Mouse (Mus musculus) myocyte (in vitro differentiated cells): ENCODE data around the gene Trappc1. TPM values are rescaled to one million over a fixed set of nuclear protein-coding genes. Genes with fewer than 3 reads are reported as not detected.

Experiments
- H3K27me3 ChIP-seq: one replicate; pipeline ENCODE4 v1.6.1; 2011; ENCODE audit not compliant: control insufficient read depth, insufficient read depth, insufficient read length
- H3K36me3 ChIP-seq: one replicate; pipeline ENCODE4 v1.6.1; 2011; ENCODE audit not compliant: control insufficient read depth, insufficient read depth
- H3K4me2 ChIP-seq: one replicate; pipeline ENCODE4 v1.6.1; 2011; ENCODE audit warnings: low read depth, control low read depth
- H3K4me3 ChIP-seq: one replicate; pipeline ENCODE4 v1.5.1; 2011; ENCODE audit warnings: mild to moderate bottlenecking, control low read depth, moderate library complexity
- H3K79me2 ChIP-seq: one replicate; pipeline ENCODE4 v1.6.1; 2011; ENCODE audit not compliant: control insufficient read depth, insufficient read depth
- H3ac ChIP-seq: one replicate; pipeline ENCODE4 v1.6.1; 2011; ENCODE audit not compliant: control insufficient read depth, insufficient read length
- CEBPB ChIP-seq: IDR thresholded peaks from 2 replicates; pipeline ENCODE4 v1.6.1; 2011; ENCODE audit warnings: mild to moderate bottlenecking, moderate library complexity; ENCODE audit not compliant: poor library complexity, insufficient read depth, severe bottlenecking
- E2F4 ChIP-seq: IDR thresholded peaks from one replicate; pipeline ENCODE4 v1.6.1; 2011; ENCODE audit warnings: mild to moderate bottlenecking, control low read depth, moderate library complexity; ENCODE audit not compliant: insufficient read depth
- MAX ChIP-seq: IDR thresholded peaks from one replicate; pipeline ENCODE4 v1.6.1; 2011; ENCODE audit warnings: low read depth, mild to moderate bottlenecking, control low read depth
- MYOD1 ChIP-seq, 3 experiments: IDR thresholded peaks; one replicate each; pipeline ENCODE4 v1.6.1; 2011; ENCODE audit warnings: control low read depth in 2 of 3, low read depth in 2 of 3, mild to moderate bottlenecking in 2 of 3, moderate library complexity in 1 of 3; ENCODE audit not compliant: insufficient read length in 2 of 3, control insufficient read depth in 1 of 3
- MYOG ChIP-seq, 3 experiments: IDR thresholded peaks; one replicate each; pipeline ENCODE4 v1.6.1; 2011; ENCODE audit warnings: control low read depth in 2 of 3, low read depth in 2 of 3, mild to moderate bottlenecking in 2 of 3; ENCODE audit not compliant: insufficient read length in 2 of 3, control insufficient read depth in 1 of 3, insufficient read depth in 1 of 3
- POLR2A ChIP-seq: IDR thresholded peaks from one replicate; pipeline ENCODE4 v1.6.1; 2011; ENCODE audit warnings: low read depth, mild to moderate bottlenecking, control low read depth, moderate library complexity; ENCODE audit not compliant: insufficient read length
- POLR2AphosphoS2 ChIP-seq: IDR thresholded peaks from one replicate; pipeline ENCODE4 v1.6.1; 2011; ENCODE audit warnings: low read depth, control low read depth; ENCODE audit not compliant: insufficient read length
- REST ChIP-seq: IDR thresholded peaks from one replicate; pipeline ENCODE4 v1.6.1; 2011; ENCODE audit warnings: mild to moderate bottlenecking, control low read depth, moderate library complexity; ENCODE audit not compliant: insufficient read depth, insufficient read length
- SRF ChIP-seq: IDR thresholded peaks from one replicate; pipeline ENCODE4 v1.6.1; 2011; ENCODE audit warnings: low read depth; ENCODE audit not compliant: control insufficient read depth, insufficient read length
- TCF12 ChIP-seq: IDR thresholded peaks from one replicate; pipeline ENCODE4 v1.6.1; 2011; ENCODE audit warnings: mild to moderate bottlenecking, control low read depth; ENCODE audit not compliant: poor library complexity, insufficient read depth, severe bottlenecking
- TCF3 ChIP-seq: IDR thresholded peaks from one replicate; pipeline ENCODE4 v1.6.1; 2011; ENCODE audit warnings: low read depth, control low read depth; ENCODE audit not compliant: insufficient read length
- USF1 ChIP-seq: IDR thresholded peaks from one replicate; pipeline ENCODE4 v1.6.1; 2011; ENCODE audit warnings: low read depth, mild to moderate bottlenecking, control low read depth, moderate library complexity
- polyA plus RNA-seq: library from polyadenylated mRNA; unstranded; fragments of >200 nt; fragmentation: generic; extraction: Trizol; gene quantifications from one replicate; pipeline ENCODE4 v1.2.1, GENCODE M21; 2012; ENCODE audit warnings: missing spikeins

The Trappc1 gene
- polyA plus RNA-seq, 1 experiment = 116 TPM

- Histone ChIP-seq H3K4me2 (peak overlapping the region; percentile 75), H3K36me3 (peaks cover 6% of the 10 kb centered on the region), H3ac (no peak overlapping the region), H3K4me3 (peak overlapping the region; percentile 56), H3K79me2 (peaks cover 11% of the 10 kb centered on the region), H3K27me3 (no peaks in the 10 kb centered on the region)
- TF ChIP-seq USF1 (no peak), REST (no peak), E2F4 (no peak), MAX (no peak), MYOG (IDR thresholded peaks at IDR 0.05; ENCODE audit: control insufficient read depth in 1 of 3, insufficient read depth in 1 of 3, insufficient read length in 2 of 3, low read depth in 2 of 3) (no peak), TCF12 (no peak), TCF3 (no peak), SRF (no peak), MYOD1 (IDR thresholded peaks at IDR 0.05; ENCODE audit: control insufficient read depth in 1 of 3, insufficient read length in 2 of 3, low read depth in 2 of 3) (no peak), POLR2AphosphoS2 (no peak), POLR2A (no peak), CEBPB (no peak)
These were observed 898 bp upstream of the Trappc1 start for GRCm38 (mm10) chr11:69322693-69323471.

GRCm38 (mm10) chr11:69324749-69325148, 969 bp downstream of the Trappc1 start:
- H3K27me3 ChIP-seq = no peaks in the 10 kb centered on the region

GRCm38 (mm10) chr11:69325628-69326407, 2.0 kb downstream of the Trappc1 start, which contains the start of gene Kcnab3:
Gene Kcnab3 (plus strand): TSS chr11:69326258.
- Histone ChIP-seq H3K4me2 (peak within 1 kb of the TSS; percentile 85), H3K79me2 (peaks cover 11% of the 10 kb centered on the region), H3K36me3 (no peaks in the 10 kb centered on the region), H3K27me3 (no peaks in the 10 kb centered on the region), H3K4me3 (peak within 1 kb of the TSS; percentile 56), H3ac (no peak within 1 kb of the TSS)
- peak; percentile 99 for TF ChIP-seq POLR2AphosphoS2
- peak; percentile 80 for TF ChIP-seq POLR2A
- peak; percentile 15 for TF ChIP-seq SRF
- TF ChIP-seq MYOG (IDR thresholded peaks at IDR 0.05; ENCODE audit: control insufficient read depth in 1 of 3, insufficient read depth in 1 of 3, insufficient read length in 2 of 3, low read depth in 2 of 3) = no peak

More at GRCm38 (mm10) chr11:69324749-69325148, 969 bp downstream of the Trappc1 start:
- Histone ChIP-seq H3ac (peak overlapping the region; percentile 10), H3K79me2 (peaks cover 11% of the 10 kb centered on the region), H3K4me3 (peak overlapping the region; percentile 56), H3K4me2 (peak overlapping the region; percentile 85), H3K36me3 (no peaks in the 10 kb centered on the region)
- TF ChIP-seq POLR2A = no peak
- TF ChIP-seq REST = no peak
- no peak for TF ChIP-seq MYOG (IDR thresholded peaks at IDR 0.05; ENCODE audit: control insufficient read depth in 1 of 3, insufficient read depth in 1 of 3, insufficient read length in 2 of 3, low read depth in 2 of 3)
- TF ChIP-seq TCF12 = no peak
- TF ChIP-seq SRF = no peak
- no peak for TF ChIP-seq MYOD1 (IDR thresholded peaks at IDR 0.05; ENCODE audit: control insufficient read depth in 1 of 3, insufficient read length in 2 of 3, low read depth in 2 of 3)
- TF ChIP-seq MAX = no peak
- TF ChIP-seq E2F4 = no peak
- TF ChIP-seq POLR2AphosphoS2 = no peak

DNA sequence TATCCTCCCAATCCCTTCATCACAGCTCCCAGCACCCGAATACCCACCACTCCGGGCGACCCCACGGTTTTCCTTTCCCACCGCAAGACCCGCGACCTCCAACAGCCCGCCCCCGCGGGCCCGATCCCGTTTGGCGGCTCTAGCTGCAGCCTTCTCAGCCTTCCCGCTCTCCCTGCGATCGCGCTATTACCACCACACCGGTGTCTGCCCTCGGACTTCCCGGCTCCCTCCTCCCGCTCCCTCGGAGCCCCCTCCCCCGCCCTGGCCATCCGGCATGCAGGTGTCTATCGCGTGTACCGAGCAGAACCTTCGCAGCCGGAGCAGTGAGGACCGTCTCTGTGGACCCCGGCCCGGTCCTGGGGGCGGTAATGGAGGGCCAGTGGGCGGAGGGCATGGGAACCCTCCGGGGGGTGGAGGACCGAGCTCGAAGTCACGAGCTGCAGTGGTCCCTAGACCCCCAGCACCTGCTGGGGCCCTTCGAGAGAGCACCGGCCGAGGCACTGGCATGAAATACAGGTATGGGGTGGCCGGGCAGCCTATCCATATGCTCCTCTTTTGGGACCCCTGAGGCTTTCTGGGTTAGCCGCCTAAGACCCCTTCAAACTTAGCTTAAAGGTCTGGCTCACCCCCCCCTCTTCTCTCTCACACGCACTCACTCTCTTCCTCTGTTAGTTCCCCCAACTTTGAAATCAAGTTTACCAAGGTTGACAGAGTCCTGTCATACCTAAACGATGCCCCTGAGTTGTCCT, 2.8 kb downstream of the Trappc1 start:
- peak overlapping the region; percentile 85 for H3K4me2 ChIP-seq
- TF ChIP-seq POLR2A (no peak), E2F4 (no peak), TCF3 (no peak), MAX (no peak), POLR2AphosphoS2 (no peak)
- H3ac ChIP-seq = no peak overlapping the region
- no peaks in the 10 kb centered on the region for H3K27me3 ChIP-seq
- no peaks in the 10 kb centered on the region for H3K36me3 ChIP-seq
- peaks cover 11% of the 10 kb centered on the region for H3K79me2 ChIP-seq
- H3K4me3 ChIP-seq = peak overlapping the region; percentile 56
